Mouse (Mus musculus) colon, adult 2 months (tissue): ENCODE results near the gene Tsnax. TPM values are rescaled to one million over a fixed set of nuclear protein-coding genes. Genes with fewer than 3 reads are reported as not detected.

Experiments
- polyA plus RNA-seq: library from polyadenylated mRNA; depleted of rRNA; stranded (reverse); fragments of >200 nt; gene quantifications from 2 replicates; pipeline ENCODE4 v1.2.3, GENCODE M21; 2012; rRNA removed

The Tsnax gene
- polyA plus RNA-seq, result 23.3 and 23.7 TPM in 2 replicates

DNA sequence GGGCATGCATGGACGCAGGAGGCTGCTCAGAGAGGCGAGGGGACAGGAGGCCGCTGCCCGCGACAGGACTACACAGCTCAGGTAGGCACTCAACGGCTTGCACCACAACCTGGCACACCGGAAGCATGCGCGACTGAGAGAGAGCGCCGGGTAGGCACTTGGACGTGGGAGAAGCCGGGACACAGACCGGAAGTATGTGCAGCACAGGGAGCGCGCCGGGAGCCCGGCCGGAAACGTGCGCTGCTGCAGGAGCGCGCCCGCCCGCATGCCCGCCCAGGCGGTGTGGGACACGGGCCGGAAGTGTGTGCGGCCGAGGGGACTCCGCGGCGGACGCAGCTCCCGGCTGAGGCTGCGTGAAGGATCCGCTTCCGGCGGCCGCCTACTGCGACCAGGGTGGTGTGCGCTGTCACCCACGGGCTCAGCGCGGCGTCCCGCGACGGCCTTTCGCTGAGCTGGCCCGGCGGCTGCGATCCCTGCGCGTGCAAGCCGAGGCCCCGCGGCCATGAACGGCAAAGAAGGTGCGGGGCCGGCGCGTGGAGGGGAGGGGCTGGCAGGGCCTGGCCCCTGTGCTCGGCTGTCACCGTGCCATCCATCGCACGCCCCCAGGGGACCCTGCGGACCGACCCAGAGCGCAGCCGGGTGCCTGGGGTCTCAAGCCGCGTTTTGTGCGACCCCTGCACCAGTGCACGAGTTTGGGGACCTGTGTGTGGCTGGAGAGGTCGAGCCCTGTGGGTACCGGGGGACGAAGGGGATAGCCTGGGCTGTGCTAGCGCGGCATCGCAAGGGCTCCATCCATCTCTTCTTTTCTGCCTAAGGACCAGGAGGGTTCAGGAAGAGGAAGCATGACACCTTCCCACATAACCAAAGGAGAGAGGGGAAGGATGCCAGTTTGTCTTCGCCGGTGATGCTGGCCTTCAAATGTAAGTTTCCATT lies at the start of gene Tsnax:
TSS of gene Tsnax (plus strand) at position 303 of the 933 bp plus-strand sequence.

DNA sequence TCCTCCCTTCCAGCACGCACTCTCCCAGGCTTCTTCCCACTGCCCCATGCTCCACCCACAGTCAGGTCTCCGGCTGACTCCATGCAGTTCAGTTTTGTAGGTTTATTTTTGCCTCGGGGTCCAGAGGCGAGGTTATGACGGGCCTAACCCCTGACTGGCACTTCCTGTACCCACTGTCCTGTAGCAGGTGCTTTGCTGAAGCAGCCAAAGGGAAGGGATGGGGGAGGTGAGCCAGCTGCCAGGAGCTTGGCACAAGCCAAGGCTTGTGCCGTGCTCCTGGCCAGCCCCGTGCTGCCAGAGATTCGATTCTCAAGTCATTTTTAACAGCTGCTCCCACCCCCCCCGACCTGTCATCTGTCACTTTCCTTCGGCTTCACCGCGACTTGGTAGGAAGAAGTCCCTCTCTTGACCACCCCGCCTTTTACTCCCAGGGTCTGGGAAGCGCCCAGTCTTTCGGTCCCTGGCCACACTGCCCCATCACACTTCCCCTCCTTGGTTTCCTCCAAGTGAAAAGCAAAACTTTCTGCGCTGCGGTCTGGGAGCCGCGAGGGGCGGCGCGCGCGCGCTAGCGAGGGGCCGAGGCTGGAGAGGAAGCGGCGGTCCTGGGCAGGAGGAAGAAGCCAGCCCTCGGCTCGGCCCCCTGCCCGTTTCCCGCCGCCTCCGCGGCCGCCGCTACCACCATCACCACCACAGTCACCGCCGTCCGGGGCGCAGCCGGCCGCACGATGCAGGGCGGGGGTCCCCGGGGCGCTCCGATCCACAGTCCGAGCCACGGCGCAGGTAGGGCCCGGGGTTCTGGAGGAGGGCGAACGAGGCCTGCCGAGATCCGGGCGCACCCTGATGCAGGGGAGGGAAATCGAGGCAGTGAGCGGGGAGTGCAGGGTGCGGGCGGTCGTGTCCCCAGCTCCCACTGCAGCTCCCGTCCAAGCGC lies 41.0 kb downstream of the Tsnax start, which contains the start of gene Disc1:
TSS of gene Disc1 (plus strand) at position 691 of the 931 bp plus-strand sequence.

Other genes with a start within 250 kb of the Tsnax start
- gene Trim67, start 219.9 kb upstream of the Tsnax start, polyA plus RNA-seq, result 0.10 and 0.12 TPM in 2 replicates
- gene Gnpat, start 150.0 kb upstream of the Tsnax start, polyA plus RNA-seq, result 28.0 and 28.5 TPM in 2 replicates
- gene 2810004N23Rik, start 149.9 kb upstream of the Tsnax start, polyA plus RNA-seq, result 7.7 and 8.9 TPM in 2 replicates
- gene Exoc8, start 115.3 kb upstream of the Tsnax start, polyA plus RNA-seq, result 12.6 and 13.5 TPM in 2 replicates
- gene Sprtn, start 115.1 kb upstream of the Tsnax start, polyA plus RNA-seq, result 10.7 and 11.7 TPM in 2 replicates
- 33.0 and 36.5 TPM in 2 replicates for gene Egln1, start 63.7 kb upstream of the Tsnax start, polyA plus RNA-seq
- gene Disc1, start 41.2 kb downstream of the Tsnax start, polyA plus RNA-seq, result 0.21 and 0.51 TPM in 2 replicates